Mouse (Mus musculus): ENCODE results near the gene Tm9sf3. TPM values are rescaled to one million over a fixed set of nuclear protein-coding genes. Genes with fewer than 3 reads are reported as not detected.
"Not testable (repeated sequence)": the region's sequence is repeated elsewhere in the genome, so short reads cannot be mapped to it uniquely, and the experiment has no call there.

Gene Tm9sf3
- polyA plus RNA-seq (2021): 304 TPM

GRCm38 (mm10) chr19:41263630-41264295, at the start of gene Tm9sf3:
Gene Tm9sf3, minus strand, starts transcription at chr19:41263997.
- ATAC-seq (peak; percentile 90), DNase-seq (ENCODE audit: low read depth, low spot score) (no peak)
- H3K27me3 ChIP-seq: no peaks in the 10 kb centered on the region
- ChIA-PET POLR2A (interaction anchor here (1.2 to 1.5 kb wide), 2 partner anchors 166 to 212 kb away, joined by 3 read pairs; no protein-coding TSS in a partner anchor), CTCF (interaction anchor here (1.1 kb wide), 1 partner anchor 493 kb away, joined by 3 read pairs; no protein-coding TSS in a partner anchor)
- in situ Hi-C loops (cut with MboI; ENCODE audit: low pct_unique_long_range_greater_than_20kb): no loop called here
- no peak for TF ChIP-seq CTCF (IDR thresholded peaks at IDR 0.05)

GRCm38 (mm10) chr19:41312587-41312986, 48.8 kb upstream of the Tm9sf3 start:
- not testable (repeated sequence) for H3K27me3 ChIP-seq; DNase-seq (ENCODE audit: low read depth, low spot score); ATAC-seq
- ChIA-PET CTCF (interaction anchor here (1.0 to 1.8 kb wide), 5 partner anchors 9 to 449 kb away, joined by 3 to 5 read pairs (median 3); no protein-coding TSS in a partner anchor), POLR2A (interaction anchor here (0.6 to 0.7 kb wide), 2 partner anchors 54 to 191 kb away, joined by 3 to 4 read pairs; no protein-coding TSS in a partner anchor)
- in situ Hi-C loops (cut with MboI; ENCODE audit: low pct_unique_long_range_greater_than_20kb): loop anchor here (10.0 to 25.0 kb wide), 2 partner anchors 300 to 452 kb away; no protein-coding TSS in a partner anchor

- ChIA-PET CTCF (interaction anchor here (1.9 kb wide), 1 partner anchor 13 kb away, joined by 4 read pairs; no protein-coding TSS in a partner anchor), POLR2A (no interaction called here)
- DNase-seq (ENCODE audit: low read depth, low spot score) (no peak), ATAC-seq (no peak)
- peaks cover 3% of the 10 kb centered on the region for H3K27me3 ChIP-seq
- TF ChIP-seq CTCF (IDR thresholded peaks at IDR 0.05): no peak
- in situ Hi-C loops (cut with MboI; ENCODE audit: low pct_unique_long_range_greater_than_20kb): loop anchor here (10.0 to 25.0 kb wide), 2 partner anchors 300 to 453 kb away; no protein-coding TSS in a partner anchor
These were observed 48.2 kb upstream of the Tm9sf3 start for GRCm38 (mm10) chr19:41312027-41312426.

DNA sequence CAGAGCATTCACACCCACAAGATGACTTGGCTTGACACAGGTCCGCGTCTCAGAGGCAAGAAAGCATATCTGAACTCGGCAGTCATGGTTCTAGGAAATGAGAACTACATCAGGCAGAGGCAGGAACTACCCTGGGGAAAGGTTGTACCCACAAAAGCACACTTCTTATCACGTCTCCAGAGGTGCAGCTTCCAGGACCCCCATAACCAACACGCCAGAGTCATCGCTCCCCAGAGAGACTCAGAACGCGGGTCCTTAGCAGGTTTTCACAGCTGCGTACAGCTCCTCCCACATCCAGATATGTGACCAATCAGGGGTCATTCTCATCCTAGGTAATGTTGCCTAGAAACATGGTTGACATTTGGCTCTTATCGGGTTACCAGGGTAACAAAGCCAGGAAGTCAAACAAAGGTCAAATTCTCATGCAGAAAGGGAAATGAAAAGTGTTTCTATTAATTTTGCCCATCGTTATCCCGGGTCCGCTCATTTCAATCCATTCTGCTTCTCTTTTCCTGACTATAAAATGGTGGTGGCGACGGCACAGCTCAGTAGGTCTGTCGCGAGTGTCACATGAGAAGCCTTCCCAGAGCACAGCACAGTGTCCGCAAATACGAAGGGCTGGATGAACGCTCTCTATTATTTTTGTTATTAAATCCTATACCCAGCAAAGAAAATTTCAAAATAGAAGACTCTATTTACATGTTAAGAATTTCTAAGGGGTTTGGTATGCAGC, 47.3 kb upstream of the Tm9sf3 start:
- H3K27me3 ChIP-seq: peaks cover 3% of the 10 kb centered on the region
- no peak for ATAC-seq
- no peak for TF ChIP-seq CTCF (IDR thresholded peaks at IDR 0.05)
- in situ Hi-C loops (cut with MboI; ENCODE audit: low pct_unique_long_range_greater_than_20kb): loop anchor here (10.0 to 25.0 kb wide), 2 partner anchors 301 to 454 kb away; no protein-coding TSS in a partner anchor
- CTCF ChIA-PET: interaction anchor here (1.6 to 1.9 kb wide), 2 partner anchors 13 to 23 kb away, joined by 4 to 5 read pairs; no protein-coding TSS in a partner anchor
- no peak for DNase-seq (ENCODE audit: low read depth, low spot score)
- POLR2A ChIA-PET: no interaction called here

GRCm38 (mm10) chr19:41303933-41304332, 40.1 kb upstream of the Tm9sf3 start:
- no peak for TF ChIP-seq CTCF (IDR thresholded peaks at IDR 0.05)
- H3K27me3 ChIP-seq: peaks cover 10% of the 10 kb centered on the region
- ChIA-PET POLR2A (no interaction called here), CTCF (no interaction called here)
- ATAC-seq (no peak), DNase-seq (ENCODE audit: low read depth, low spot score) (no peak)
- in situ Hi-C loops (cut with MboI; ENCODE audit: low pct_unique_long_range_greater_than_20kb): loop anchor here (25.0 kb wide), 1 partner anchor 308 kb away; no protein-coding TSS in a partner anchor

GRCm38 (mm10) chr19:41303433-41303832, 39.6 kb upstream of the Tm9sf3 start:
- in situ Hi-C loops (cut with MboI; ENCODE audit: low pct_unique_long_range_greater_than_20kb): loop anchor here (25.0 kb wide), 1 partner anchor 309 kb away; no protein-coding TSS in a partner anchor
- POLR2A ChIA-PET: no interaction called here
- CTCF ChIA-PET: interaction anchor here (0.8 kb wide), 1 partner anchor 10 kb away, joined by 3 read pairs; no protein-coding TSS in a partner anchor
- no peak for TF ChIP-seq CTCF (IDR thresholded peaks at IDR 0.05)
- no peak for DNase-seq (ENCODE audit: low read depth, low spot score)
- no peak for ATAC-seq
- peaks cover 10% of the 10 kb centered on the region for H3K27me3 ChIP-seq

- in situ Hi-C loops (cut with MboI; ENCODE audit: low pct_unique_long_range_greater_than_20kb): loop anchor here (25.0 kb wide), 1 partner anchor 310 kb away; no protein-coding TSS in a partner anchor
- no peak for ATAC-seq
- POLR2A ChIA-PET: interaction anchor here (0.9 kb wide), 1 partner anchor 16 kb away, joined by 3 read pairs; no protein-coding TSS in a partner anchor
These were observed 38.1 kb upstream of the Tm9sf3 start for GRCm38 (mm10) chr19:41301856-41302255.

GRCm38 (mm10) chr19:41299446-41299845, 35.6 kb upstream of the Tm9sf3 start:
- DNase-seq (ENCODE audit: low read depth, low spot score) (no peak), ATAC-seq (no peak)
- TF ChIP-seq CTCF (IDR thresholded peaks at IDR 0.05): no peak
- in situ Hi-C loops (cut with MboI; ENCODE audit: low pct_unique_long_range_greater_than_20kb): no loop called here
- POLR2A ChIA-PET: no interaction called here
- CTCF ChIA-PET: no interaction called here
- H3K27me3 ChIP-seq: peaks cover 10% of the 10 kb centered on the region

More at GRCm38 (mm10) chr19:41301856-41302255, 38.1 kb upstream of the Tm9sf3 start:
- TF ChIP-seq CTCF (IDR thresholded peaks at IDR 0.05): no peak
- DNase-seq (ENCODE audit: low read depth, low spot score): no peak
- H3K27me3 ChIP-seq: peaks cover 10% of the 10 kb centered on the region
- CTCF ChIA-PET: interaction anchor here (0.9 kb wide), 1 partner anchor 21 kb away, joined by 3 read pairs; no protein-coding TSS in a partner anchor

DNA sequence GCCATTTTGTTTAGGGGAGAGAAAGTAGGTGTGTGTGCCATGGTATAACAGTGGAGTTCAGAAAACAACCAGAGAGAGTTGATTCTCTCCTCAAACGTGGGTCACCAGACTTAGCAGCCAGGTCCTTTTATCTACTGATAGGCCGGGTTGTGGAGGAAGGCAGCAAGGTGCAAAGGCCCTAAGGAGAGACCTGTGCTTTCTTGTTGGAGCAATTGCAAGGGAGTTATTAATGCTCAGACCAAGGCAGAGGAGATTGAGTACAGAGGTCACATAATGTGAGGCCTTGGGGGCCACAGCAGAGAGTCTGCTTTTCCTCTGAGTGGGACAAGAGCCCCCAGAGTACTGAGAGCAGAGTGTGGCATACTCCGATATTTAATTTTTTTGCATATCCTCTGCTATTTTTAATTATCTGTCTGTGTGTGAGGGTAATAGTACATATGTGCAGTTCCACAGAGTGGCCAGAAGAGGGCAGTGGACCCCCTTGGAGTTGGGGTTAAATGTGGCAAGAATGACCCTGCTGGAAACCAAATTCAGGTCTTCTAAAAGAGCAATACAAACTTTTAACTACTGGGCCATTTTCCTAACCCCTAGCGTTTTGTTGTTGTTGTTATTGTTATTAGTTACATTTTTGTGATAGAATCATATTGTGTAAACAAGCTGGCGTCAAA, 27.3 kb upstream of the Tm9sf3 start:
- no peaks in the 10 kb centered on the region for H3K27me3 ChIP-seq
- peak; percentile 85 for TF ChIP-seq CTCF (IDR thresholded peaks at IDR 0.05)
- ATAC-seq (no peak), DNase-seq (ENCODE audit: low read depth, low spot score) (no peak)
- ChIA-PET CTCF (interaction anchor here (0.9 kb wide), 2 partner anchors 16 to 186 kb away, joined by 3 to 4 read pairs; no protein-coding TSS in a partner anchor), POLR2A (interaction anchor here (0.7 to 0.8 kb wide), 2 partner anchors 41 to 403 kb away, joined by 3 to 4 read pairs; no protein-coding TSS in a partner anchor)
- in situ Hi-C loops (cut with MboI; ENCODE audit: low pct_unique_long_range_greater_than_20kb): no loop called here

DNA sequence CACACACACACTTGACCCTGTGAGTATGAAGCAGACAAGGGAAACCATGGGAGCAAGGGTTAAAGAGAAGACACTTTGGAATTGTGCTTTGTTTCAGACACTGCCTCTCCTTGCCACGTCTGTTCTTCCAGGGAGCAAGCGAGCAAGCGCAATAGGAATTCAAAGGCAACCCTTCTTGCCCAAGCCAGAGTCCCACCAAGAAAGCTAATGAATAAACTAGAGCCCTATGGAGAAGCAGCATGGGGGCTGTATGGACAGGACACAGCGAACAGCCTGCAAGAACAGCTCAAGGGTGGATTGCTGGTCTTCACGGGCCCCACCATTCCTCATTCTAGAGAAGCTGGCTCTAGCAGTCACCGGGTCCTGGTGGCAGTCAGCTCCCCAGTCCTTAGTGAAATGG, 24.8 kb upstream of the Tm9sf3 start:
- no peaks in the 10 kb centered on the region for H3K27me3 ChIP-seq
- no peak for TF ChIP-seq CTCF (IDR thresholded peaks at IDR 0.05)
- ChIA-PET POLR2A (no interaction called here), CTCF (interaction anchor here (1.2 to 1.8 kb wide), 2 partner anchors 22 to 29 kb away, joined by 4 to 5 read pairs; no protein-coding TSS in a partner anchor)
- in situ Hi-C loops (cut with MboI; ENCODE audit: low pct_unique_long_range_greater_than_20kb): no loop called here
- ATAC-seq (no peak), DNase-seq (ENCODE audit: low read depth, low spot score) (no peak)

Data from Patski (cell line).